Mouse (Mus musculus) midbrain, embryonic 14.5 days (tissue): ENCODE data around the gene Fads2. TPM values are rescaled to one million over a fixed set of nuclear protein-coding genes. Genes with fewer than 3 reads are reported as not detected.

Experiments
- ATAC-seq: fragments of 200-750 bp; cut with Nextera tagmentation; 2 replicates; pipeline ENCODE4 v1.8.0; 2017; ENCODE audit warnings: moderate number of reproducible peaks, moderate library complexity; ENCODE audit not compliant: low FRiP score, low TSS enrichment
- DNase-seq: peaks from one replicate; pipeline ENCODE4 v3.0.0-alpha.2; 2015
- H3K27ac ChIP-seq: fragments of 300-500 bp; sonication (generic); replicated peaks from 2 replicates; pipeline ENCODE4 v1.5.1; 2014; ENCODE audit warnings: mild to moderate bottlenecking, low read depth, low read length, moderate library complexity
- H3K27me3 ChIP-seq: fragments of 300-500 bp; sonication (generic); 2 replicates; pipeline ENCODE4 v1.6.1; 2014; ENCODE audit warnings: low read length, control low read depth, mixed read lengths; ENCODE audit not compliant: control insufficient read depth, insufficient read depth
- H3K36me3 ChIP-seq: fragments of 300-500 bp; sonication (generic); 2 replicates; pipeline ENCODE4 v1.6.1; 2014; ENCODE audit warnings: low read length, control low read depth; ENCODE audit not compliant: control insufficient read depth, insufficient read depth
- H3K4me1 ChIP-seq: fragments of 300-500 bp; sonication (generic); 2 replicates; pipeline ENCODE4 v1.6.1; 2014; ENCODE audit warnings: mild to moderate bottlenecking, antibody characterized with exemption, low read length, control low read depth; ENCODE audit not compliant: control insufficient read depth, insufficient read depth
- H3K4me2 ChIP-seq: fragments of 300-500 bp; sonication (generic); 2 replicates; pipeline ENCODE4 v1.6.1; 2014; ENCODE audit warnings: mild to moderate bottlenecking, low read length, moderate library complexity
- H3K4me3 ChIP-seq: fragments of 300-500 bp; sonication (generic); replicated peaks from 2 replicates; pipeline ENCODE4 v1.5.1; 2014; ENCODE audit warnings: low read depth, low read length
- H3K9ac ChIP-seq: fragments of 300-500 bp; sonication (generic); replicated peaks from 2 replicates; pipeline ENCODE4 v1.6.1; 2014; ENCODE audit warnings: mild to moderate bottlenecking, low read length, moderate library complexity
- H3K9me3 ChIP-seq: fragments of 300-500 bp; sonication (generic); 2 replicates; pipeline ENCODE4 v1.6.1; 2016; ENCODE audit warnings: low read length, control low read depth, mixed read lengths; ENCODE audit not compliant: control insufficient read depth
- WGBS: fragments of 180-500 bp; shearing (Covaris S2); extraction: QIAGEN DNeasy Blood & Tissue Kit; methylation state at CpG from one replicate; pipeline ENCODE4 v1.1.7; 2014; 5-methylcytosine and 5-hydroxymethylcytosine counted together
- polyA plus RNA-seq: library from polyadenylated mRNA; unstranded; fragments of >200 nt; fragmentation: Nextera tagmentation; extraction: Ambion mirVana; gene quantifications from 2 replicates; pipeline ENCODE4 v1.2.1, GENCODE M21; 2014

The Fads2 gene
- polyA plus RNA-seq, 1 experiment from 2014 or later: 67.3 TPM

DNA sequence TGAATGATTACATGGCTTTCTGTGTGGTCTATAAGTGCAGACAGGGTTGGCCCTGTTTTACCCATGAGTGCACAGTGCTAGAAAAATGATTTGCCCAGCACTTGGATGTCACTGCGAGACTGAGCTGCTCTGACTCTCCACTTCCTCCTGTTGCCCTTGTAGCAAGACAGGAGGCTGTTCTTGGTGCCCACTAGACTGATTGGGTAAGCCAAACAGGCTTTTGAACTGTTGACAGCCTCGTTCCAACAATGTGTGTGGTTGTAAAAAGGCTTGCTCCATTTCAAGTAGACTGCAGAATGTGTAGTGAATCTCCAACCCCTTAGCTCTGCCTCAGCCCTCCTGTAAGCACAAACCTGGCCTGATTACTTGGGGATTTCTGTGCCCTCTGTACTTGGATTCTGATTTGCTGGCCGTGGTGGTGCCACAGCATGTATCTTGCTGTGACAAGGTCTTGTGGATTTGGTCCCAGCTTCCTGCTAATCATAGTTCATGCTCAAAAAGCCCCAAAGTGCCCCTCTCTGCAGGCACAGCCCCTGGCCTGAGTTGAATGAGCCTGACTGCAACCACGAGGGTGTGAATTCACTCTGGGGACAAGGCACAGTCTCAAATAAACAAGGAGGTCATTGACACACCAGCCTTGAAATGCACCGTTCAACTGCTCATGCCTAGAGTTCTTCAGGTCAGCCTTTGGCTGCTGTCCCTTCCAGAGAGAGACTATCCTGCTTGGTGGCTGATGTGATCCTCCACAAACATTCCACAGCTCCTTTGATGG lies 25.1 kb upstream of the Fads2 start:
- no peak overlapping the region for H3K9ac ChIP-seq
- H3K27ac ChIP-seq: no peak overlapping the region
- DNase-seq: no peak
- no peaks in the 10 kb centered on the region for H3K36me3 ChIP-seq
- 66% methylated on average over 5 of the region's 5 CpGs for WGBS
- no peak overlapping the region for H3K4me2 ChIP-seq
- no peaks in the 10 kb centered on the region for H3K9me3 ChIP-seq
- H3K4me3 ChIP-seq: no peak overlapping the region
- no peaks in the 10 kb centered on the region for H3K27me3 ChIP-seq
- H3K4me1 ChIP-seq: no peaks in the 10 kb centered on the region
- ATAC-seq: no peak

DNA sequence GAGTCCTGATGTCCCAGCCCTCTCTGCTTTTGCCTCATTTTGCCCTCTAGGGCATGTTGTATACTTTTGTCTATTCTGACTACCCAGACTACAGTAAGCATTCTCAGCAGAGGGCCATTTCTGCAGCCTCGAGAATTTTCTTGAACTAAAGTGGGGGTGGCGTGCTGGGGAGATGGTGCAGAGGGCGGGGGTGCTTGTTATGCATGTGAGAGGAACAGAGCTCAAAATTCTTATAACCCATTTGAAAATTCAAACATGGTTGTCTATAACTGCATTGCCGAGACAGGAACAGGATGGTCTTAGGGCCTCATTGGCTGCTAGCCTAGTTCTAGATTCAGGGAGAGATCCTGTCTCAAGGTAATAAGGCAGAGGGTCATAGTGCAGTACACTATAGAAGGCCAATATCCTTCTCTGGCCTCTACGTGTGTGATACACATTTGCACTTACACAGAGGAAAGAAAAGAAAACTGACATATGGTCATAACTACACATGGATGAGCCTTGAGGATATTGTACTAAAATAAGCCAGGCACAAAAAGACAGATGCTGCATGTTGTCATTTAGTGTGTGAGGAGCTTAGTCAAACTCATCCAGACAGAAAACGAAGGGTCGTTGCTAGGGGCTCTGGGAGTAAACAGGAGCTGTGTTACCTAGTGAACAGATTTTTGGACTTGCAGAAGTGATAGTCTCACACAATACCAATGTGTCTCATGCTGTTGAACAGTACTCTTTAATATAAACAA lies 22.5 kb upstream of the Fads2 start:
- no peaks in the 10 kb centered on the region for H3K9me3 ChIP-seq
- H3K27ac ChIP-seq: no peak overlapping the region
- no peak overlapping the region for H3K4me3 ChIP-seq
- 78% methylated on average over 7 of the region's 7 CpGs for WGBS
- H3K27me3 ChIP-seq: no peaks in the 10 kb centered on the region
- no peak for DNase-seq
- H3K4me2 ChIP-seq: no peak overlapping the region
- H3K9ac ChIP-seq: no peak overlapping the region
- H3K36me3 ChIP-seq: no peaks in the 10 kb centered on the region
- ATAC-seq: no peak
- H3K4me1 ChIP-seq: no peaks in the 10 kb centered on the region

DNA sequence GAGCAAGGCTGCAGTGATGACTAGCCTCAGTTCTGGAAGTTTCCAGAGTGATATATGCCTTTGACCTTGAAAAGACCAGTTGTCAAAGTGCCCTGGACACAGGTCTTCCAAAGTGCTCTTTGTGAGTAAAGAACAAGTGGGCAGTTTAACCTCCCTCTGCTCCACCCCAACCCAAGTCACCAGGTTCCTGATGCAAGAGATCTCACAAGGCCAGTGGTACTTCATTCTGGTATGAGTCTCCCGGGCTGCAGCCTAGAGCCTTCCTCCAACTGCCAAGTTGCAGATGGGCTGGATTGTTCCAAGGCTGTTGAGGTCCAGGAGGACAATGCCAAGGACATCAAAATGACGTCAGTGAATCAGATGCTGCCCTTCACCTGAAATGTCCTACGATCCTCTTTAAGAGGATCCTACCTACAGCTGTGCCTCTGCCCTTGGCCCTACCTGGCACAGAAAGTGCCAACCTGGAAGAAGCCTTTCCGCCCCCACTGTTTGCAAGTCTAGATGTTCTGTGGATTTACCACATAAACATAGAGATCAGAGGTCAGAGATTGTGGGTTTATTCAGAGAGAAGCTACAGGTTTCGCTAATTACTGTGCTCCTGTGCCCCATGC lies 20.6 kb upstream of the Fads2 start:
- DNase-seq: no peak
- no peak overlapping the region for H3K4me3 ChIP-seq
- 83% methylated on average over 5 of the region's 5 CpGs for WGBS
- H3K9me3 ChIP-seq: no peaks in the 10 kb centered on the region
- H3K27ac ChIP-seq: no peak overlapping the region
- H3K4me2 ChIP-seq: no peak overlapping the region
- H3K27me3 ChIP-seq: no peaks in the 10 kb centered on the region
- H3K4me1 ChIP-seq: no peaks in the 10 kb centered on the region
- ATAC-seq: no peak
- no peak overlapping the region for H3K9ac ChIP-seq
- H3K36me3 ChIP-seq: no peaks in the 10 kb centered on the region

DNA sequence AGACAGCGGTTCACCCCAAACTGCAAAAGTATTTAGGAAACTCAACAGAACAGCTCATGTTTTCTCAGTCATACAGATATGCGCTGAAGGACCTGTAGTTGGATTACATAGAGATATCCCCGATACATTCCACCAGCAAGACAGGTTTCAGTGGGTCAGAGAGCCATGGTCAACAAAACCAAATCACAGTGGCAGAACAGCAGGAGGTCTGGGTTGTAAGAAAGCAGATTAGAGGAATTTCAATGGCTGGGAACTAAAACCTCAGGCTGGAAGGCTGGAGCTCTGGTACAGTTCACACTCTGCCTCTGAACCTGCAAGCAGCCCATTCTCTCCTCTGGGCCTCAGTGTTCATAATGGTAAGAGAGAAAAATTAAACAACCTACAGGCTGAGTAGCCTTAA lies 15.1 kb upstream of the Fads2 start:
- no peak overlapping the region for H3K4me3 ChIP-seq
- no peak for ATAC-seq
- H3K27me3 ChIP-seq: no peaks in the 10 kb centered on the region
- H3K4me2 ChIP-seq: no peak overlapping the region
- WGBS: 35% methylated on average over 3 of the region's 3 CpGs
- H3K36me3 ChIP-seq: no peaks in the 10 kb centered on the region
- no peaks in the 10 kb centered on the region for H3K4me1 ChIP-seq
- H3K9ac ChIP-seq: no peak overlapping the region
- H3K27ac ChIP-seq: no peak overlapping the region
- no peaks in the 10 kb centered on the region for H3K9me3 ChIP-seq
- DNase-seq: no peak

DNA sequence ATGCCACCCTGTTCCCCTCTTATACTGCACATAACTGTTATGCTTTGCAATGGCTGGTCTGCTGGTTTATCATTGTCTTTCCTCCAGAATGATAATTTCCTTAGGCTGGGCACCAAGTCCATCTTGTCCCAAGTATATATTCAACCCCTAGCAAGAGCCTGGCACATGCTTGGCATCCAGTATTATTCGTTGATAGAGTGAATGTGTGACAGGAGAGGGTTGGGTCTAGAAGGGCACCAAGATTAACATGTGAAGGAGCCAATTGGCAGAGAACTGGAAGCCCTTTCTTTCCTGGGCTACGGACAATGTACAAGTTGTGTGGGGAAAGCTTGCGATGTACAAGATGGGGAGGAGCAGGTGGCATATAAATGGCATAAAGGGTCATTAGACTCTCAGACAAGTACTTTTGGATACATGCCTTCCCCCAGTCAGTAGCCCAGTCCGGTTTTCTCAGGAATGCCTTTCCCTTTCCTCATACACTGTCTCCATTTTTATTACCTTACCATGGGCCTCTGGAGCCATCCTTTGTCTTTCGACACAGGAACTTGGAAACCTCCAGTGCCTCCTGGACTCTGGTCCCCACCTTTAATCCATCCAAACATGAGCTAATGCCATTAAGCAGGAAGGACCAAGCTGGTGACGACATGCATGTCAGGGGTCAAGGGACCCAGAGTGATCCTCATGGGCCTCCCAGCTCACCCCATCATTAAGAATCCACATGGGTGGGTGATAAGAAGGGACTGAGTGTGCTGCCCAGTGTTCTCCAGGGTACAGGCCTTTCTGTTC lies 14.0 kb upstream of the Fads2 start:
- ATAC-seq: no peak
- Histone ChIP-seq H3K4me3 (no peak overlapping the region), H3K36me3 (no peaks in the 10 kb centered on the region), H3K4me2 (no peak overlapping the region), H3K9me3 (no peaks in the 10 kb centered on the region), H3K27ac (no peak overlapping the region), H3K4me1 (no peaks in the 10 kb centered on the region), H3K27me3 (no peaks in the 10 kb centered on the region), H3K9ac (no peak overlapping the region)
- no peak for DNase-seq
- WGBS: 81% methylated on average over 6 of the region's 6 CpGs

- H3K4me2 ChIP-seq: no peak overlapping the region
- no peak overlapping the region for H3K27ac ChIP-seq
- H3K36me3 ChIP-seq: no peaks in the 10 kb centered on the region
- H3K4me1 ChIP-seq: no peaks in the 10 kb centered on the region
- no peaks in the 10 kb centered on the region for H3K27me3 ChIP-seq
- H3K9ac ChIP-seq: no peak overlapping the region
- ATAC-seq (no peak), DNase-seq (no peak)
- 78% methylated on average over 4 of the region's 4 CpGs for whole genome bisulfite sequencing
- no peak overlapping the region for H3K4me3 ChIP-seq
- no peaks in the 10 kb centered on the region for H3K9me3 ChIP-seq
Observed at GRCm38 (mm10) chr19:10112956-10113355, 11.4 kb upstream of the Fads2 start.

DNA sequence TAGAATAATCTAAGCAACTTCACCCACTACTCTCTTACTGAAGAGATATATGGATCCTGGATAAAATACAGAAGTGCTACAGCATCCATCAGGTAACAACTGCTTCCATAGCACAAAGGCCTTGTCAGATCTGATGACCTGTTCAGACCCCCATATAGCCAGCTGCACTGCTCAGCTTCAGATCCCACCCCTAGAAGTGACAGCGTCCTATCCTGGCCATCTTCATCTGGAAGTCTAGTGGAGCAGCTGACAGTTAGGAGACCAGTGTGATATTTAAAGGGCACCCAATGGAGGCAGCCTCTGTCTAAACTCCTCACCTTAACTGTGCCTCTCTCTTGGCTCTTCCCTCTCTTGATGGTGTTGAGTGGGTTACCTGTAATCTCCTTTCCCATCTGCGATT lies 7.1 kb upstream of the Fads2 start:
- Histone ChIP-seq H3K36me3 (no peaks in the 10 kb centered on the region), H3K9me3 (no peaks in the 10 kb centered on the region), H3K4me1 (no peaks in the 10 kb centered on the region), H3K4me2 (no peak overlapping the region), H3K9ac (no peak overlapping the region), H3K4me3 (no peak overlapping the region), H3K27ac (no peak overlapping the region), H3K27me3 (no peaks in the 10 kb centered on the region)
- WGBS: 98% methylated on average over 2 of the region's 2 CpGs
- ATAC-seq: no peak
- DNase-seq: no peak

DNA sequence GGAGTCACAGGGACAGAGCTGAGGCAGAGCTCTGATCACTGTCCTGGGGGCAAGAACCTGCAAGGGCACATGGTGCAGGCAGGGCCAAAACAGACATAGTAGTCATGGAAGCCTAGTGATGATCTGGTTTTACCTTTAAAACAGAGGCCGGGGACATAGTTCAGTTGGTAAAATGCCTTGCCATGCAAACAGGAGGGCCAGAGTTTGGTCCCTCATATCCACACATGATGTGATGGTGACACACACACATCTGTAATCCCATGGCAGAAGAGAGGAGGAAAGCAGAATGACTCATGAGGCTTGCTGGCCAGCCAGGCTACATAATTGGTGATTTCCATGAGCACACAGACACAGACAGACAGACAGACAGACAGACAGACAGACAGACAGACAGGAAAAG lies 6.6 kb upstream of the Fads2 start:
- H3K9me3 ChIP-seq: no peaks in the 10 kb centered on the region
- H3K27ac ChIP-seq: no peak overlapping the region
- WGBS: 93% methylated on average over 1 of the region's 1 CpGs
- H3K36me3 ChIP-seq: no peaks in the 10 kb centered on the region
- no peak overlapping the region for H3K4me3 ChIP-seq
- H3K4me1 ChIP-seq: no peaks in the 10 kb centered on the region
- ATAC-seq (no peak), DNase-seq (no peak)
- no peak overlapping the region for H3K4me2 ChIP-seq
- no peaks in the 10 kb centered on the region for H3K27me3 ChIP-seq
- no peak overlapping the region for H3K9ac ChIP-seq
